Mouse (Mus musculus) lung, embryonic 14.5 days (tissue): ENCODE data around the gene Pla2g12a. TPM values are rescaled to one million over a fixed set of nuclear protein-coding genes. Genes with fewer than 3 reads are reported as not detected.

ENCODE experiments used
- ATAC-seq: fragments of 200-750 bp; cut with Nextera tagmentation; 2 replicates; pipeline ENCODE4 v1.8.0; 2017; ENCODE audit warnings: mild to moderate bottlenecking, moderate TSS enrichment, moderate library complexity; ENCODE audit not compliant: insufficient read depth
- DNase-seq: peaks from one replicate; pipeline ENCODE4 v3.0.0-alpha.2; 2015
- H3K27ac ChIP-seq: fragments of 300-500 bp; sonication (generic); 2 replicates; pipeline ENCODE4 v1.5.1; 2014; ENCODE audit warnings: low read depth, mild to moderate bottlenecking, moderate library complexity
- H3K27me3 ChIP-seq: fragments of 300-500 bp; sonication (generic); 2 replicates; pipeline ENCODE4 v1.6.1; 2014; ENCODE audit warnings: low read length, control low read depth; ENCODE audit not compliant: insufficient read depth
- H3K36me3 ChIP-seq: fragments of 300-500 bp; sonication (generic); 2 replicates; pipeline ENCODE4 v1.6.1; 2014; ENCODE audit warnings: control low read depth; ENCODE audit not compliant: insufficient read depth
- H3K4me1 ChIP-seq: fragments of 300-500 bp; sonication (generic); 2 replicates; pipeline ENCODE4 v1.6.1; 2014; ENCODE audit warnings: antibody characterized with exemption, control low read depth; ENCODE audit not compliant: insufficient read depth
- H3K4me2 ChIP-seq: fragments of 300-500 bp; sonication (generic); 2 replicates; pipeline ENCODE4 v1.6.1; 2014; ENCODE audit warnings: mild to moderate bottlenecking
- H3K4me3 ChIP-seq: fragments of 300-500 bp; sonication (generic); 2 replicates; pipeline ENCODE4 v1.5.1; 2014; ENCODE audit warnings: low read depth, low read length
- H3K9ac ChIP-seq: fragments of 300-500 bp; sonication (generic); 2 replicates; pipeline ENCODE4 v1.6.1; 2014
- H3K9me3 ChIP-seq: fragments of 300-500 bp; sonication (generic); 2 replicates; pipeline ENCODE4 v1.6.1; 2016; ENCODE audit warnings: low read depth, low read length, control low read depth
- CTCF ChIP-seq: IDR thresholded peaks from 2 replicates; pipeline ENCODE4 v1.5.1; 2016; ENCODE audit warnings: antibody characterized with exemption, low read depth
- WGBS: fragments of 180-500 bp; shearing (Covaris S2); extraction: QIAGEN DNeasy Blood & Tissue Kit; methylation state at CpG from one replicate; pipeline ENCODE4 v1.1.7; 2014; 5-methylcytosine and 5-hydroxymethylcytosine counted together
- polyA plus RNA-seq: library from polyadenylated mRNA; unstranded; fragments of >200 nt; fragmentation: Nextera tagmentation; extraction: Ambion mirVana; gene quantifications from 2 replicates; pipeline ENCODE4 v1.2.1, GENCODE M21; 2014

Gene Pla2g12a
- polyA plus RNA-seq, 1 experiment from 2014 or later: 36.4 TPM

DNA sequence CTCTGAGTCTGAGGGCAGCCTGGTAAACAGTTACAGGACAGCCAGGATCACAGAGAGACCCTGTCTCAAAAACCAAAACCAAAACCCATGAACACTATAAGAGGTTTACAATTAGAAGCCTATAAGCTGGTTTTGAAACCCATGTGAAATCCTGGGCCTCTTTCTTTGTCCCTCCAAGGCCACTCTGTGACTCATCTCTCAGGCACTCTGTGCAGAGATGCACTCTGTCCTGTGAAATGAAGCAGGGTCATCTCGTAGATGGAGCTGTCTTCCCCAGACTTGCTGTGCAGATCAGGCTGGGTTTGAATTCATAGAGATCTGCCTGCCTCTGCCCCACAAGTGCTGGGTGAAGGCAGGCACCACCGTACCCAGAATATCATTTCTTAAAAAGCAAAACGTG, 39.0 kb downstream of the Pla2g12a start:
- no peaks in the 10 kb centered on the region for H3K9me3 ChIP-seq
- no peaks in the 10 kb centered on the region for H3K27me3 ChIP-seq
- 79% methylated on average over 3 of the region's 3 CpGs for WGBS
- ATAC-seq (no peak), DNase-seq (no peak)
- no peak overlapping the region for H3K4me3 ChIP-seq
- no peak for TF ChIP-seq CTCF
- no peak overlapping the region for H3K27ac ChIP-seq
- H3K4me1 ChIP-seq: no peaks in the 10 kb centered on the region
- no peak overlapping the region for H3K9ac ChIP-seq
- H3K4me2 ChIP-seq: no peak overlapping the region
- H3K36me3 ChIP-seq: peaks cover 23% of the 10 kb centered on the region

DNA sequence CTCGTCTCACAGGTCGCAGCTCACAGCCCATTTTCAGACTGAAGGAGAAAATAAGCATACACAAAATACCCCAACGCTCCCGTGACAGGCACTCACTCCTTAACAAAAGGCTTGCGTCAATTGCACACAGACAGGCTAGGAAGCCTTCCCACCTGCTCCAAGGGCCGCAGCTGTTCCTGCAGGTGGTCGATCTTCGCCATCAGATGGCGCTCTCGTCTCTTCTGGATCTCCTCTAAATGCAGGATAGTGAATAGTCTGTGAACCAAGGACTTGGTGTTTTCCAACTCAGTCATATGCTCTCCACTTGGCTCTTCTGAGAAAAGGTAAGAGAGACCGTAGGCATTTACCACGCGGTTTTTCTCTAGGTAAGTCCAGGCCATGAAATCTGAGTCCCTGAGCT, 40.0 kb downstream of the Pla2g12a start:
- Histone ChIP-seq H3K27me3 (no peaks in the 10 kb centered on the region), H3K9ac (no peak overlapping the region), H3K27ac (no peak overlapping the region), H3K4me3 (no peak overlapping the region), H3K4me1 (no peaks in the 10 kb centered on the region), H3K4me2 (no peak overlapping the region), H3K36me3 (peaks cover 13% of the 10 kb centered on the region), H3K9me3 (no peaks in the 10 kb centered on the region)
- peak; percentile 68 for TF ChIP-seq CTCF
- 12% methylated on average over 13 of the region's 13 CpGs for WGBS
- DNase-seq: peak; percentile 81
- ATAC-seq: peak; percentile 58; the same call in 1 of the 2 replicates

DNA sequence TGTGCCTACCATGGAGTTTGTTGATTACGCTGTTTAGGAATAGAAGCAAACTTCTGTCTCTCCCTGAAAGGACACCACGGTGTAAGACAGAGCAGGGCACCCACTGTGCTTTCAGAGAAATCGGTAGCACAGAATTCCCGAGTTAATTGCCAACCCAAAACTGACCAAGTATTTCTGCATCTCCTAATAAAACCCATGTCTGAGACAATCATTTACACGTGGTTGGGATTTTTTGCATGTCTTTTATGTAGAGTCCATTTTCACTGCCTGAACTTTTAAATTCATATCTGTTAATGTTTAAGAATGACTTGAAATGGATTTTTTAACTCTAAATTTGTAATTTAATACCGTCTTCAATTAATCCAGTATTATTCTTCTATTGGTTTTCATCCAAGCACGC, 45.2 kb downstream of the Pla2g12a start:
- Histone ChIP-seq H3K36me3 (no peaks in the 10 kb centered on the region), H3K4me3 (no peak overlapping the region), H3K27ac (no peak overlapping the region), H3K4me1 (no peaks in the 10 kb centered on the region), H3K9me3 (no peaks in the 10 kb centered on the region), H3K27me3 (no peaks in the 10 kb centered on the region), H3K9ac (no peak overlapping the region), H3K4me2 (no peak overlapping the region)
- no peak for ATAC-seq
- no peak for TF ChIP-seq CTCF
- 89% methylated on average over 7 of the region's 7 CpGs for WGBS
- DNase-seq: no peak

DNA sequence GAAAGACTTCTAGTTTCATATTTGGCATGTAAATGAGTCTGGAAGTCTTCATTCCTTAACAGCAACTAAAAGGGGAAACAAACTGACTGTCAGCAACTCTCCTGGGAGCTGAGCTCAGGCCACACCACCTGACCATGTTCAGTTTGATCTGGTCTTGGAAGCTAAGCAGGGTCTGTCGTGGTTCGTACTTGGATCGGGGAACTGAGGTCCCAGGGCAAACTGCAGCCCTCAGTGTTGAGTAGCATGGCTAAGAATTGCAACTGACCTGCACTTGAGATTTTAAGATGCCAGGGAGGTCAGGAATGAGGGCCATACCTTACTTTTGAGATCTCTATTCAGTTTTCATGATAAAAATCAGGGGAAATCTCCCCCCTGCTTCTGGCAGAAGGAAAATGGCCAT, 47.5 kb downstream of the Pla2g12a start:
- 85% methylated on average over 3 of the region's 3 CpGs for WGBS
- Histone ChIP-seq H3K4me2 (no peak overlapping the region), H3K4me3 (no peak overlapping the region), H3K9ac (no peak overlapping the region), H3K27ac (no peak overlapping the region), H3K27me3 (no peaks in the 10 kb centered on the region), H3K9me3 (no peaks in the 10 kb centered on the region), H3K4me1 (no peaks in the 10 kb centered on the region), H3K36me3 (no peaks in the 10 kb centered on the region)
- no peak for TF ChIP-seq CTCF
- ATAC-seq (no peak), DNase-seq (no peak)

DNA sequence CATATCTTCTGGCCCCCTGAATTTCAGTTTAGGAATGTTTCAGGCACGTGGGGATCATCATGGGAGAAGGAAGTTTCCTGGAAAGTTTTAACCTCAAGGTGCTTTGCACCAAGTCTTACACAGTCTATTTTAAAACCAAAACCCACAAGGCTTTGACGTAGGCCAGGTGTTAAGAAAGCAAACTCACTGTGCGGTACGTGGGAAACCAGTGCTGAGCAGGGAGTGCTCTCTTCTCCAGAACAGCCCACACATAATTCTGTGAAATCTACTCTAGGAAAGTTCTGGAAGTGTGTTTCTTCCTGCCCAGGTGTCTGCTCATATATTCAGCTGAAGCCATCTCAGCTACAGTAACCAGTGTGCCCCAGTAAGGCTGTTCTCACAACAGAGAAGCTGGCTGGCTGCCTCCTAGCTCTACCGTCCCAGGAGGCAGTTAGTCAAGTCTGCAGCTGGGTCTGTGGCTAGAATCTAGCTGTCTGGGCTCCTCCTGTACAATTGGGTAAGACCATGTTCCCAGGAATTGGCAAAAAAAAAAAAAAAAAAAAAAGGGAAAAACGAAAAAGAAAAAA, 51.9 kb downstream of the Pla2g12a start:
- no peak overlapping the region for H3K9ac ChIP-seq
- TF ChIP-seq CTCF: no peak
- WGBS: 57% methylated on average over 6 of the region's 6 CpGs
- ATAC-seq: no peak
- H3K27me3 ChIP-seq: no peaks in the 10 kb centered on the region
- no peak overlapping the region for H3K4me2 ChIP-seq
- DNase-seq: no peak
- no peak overlapping the region for H3K27ac ChIP-seq
- no peaks in the 10 kb centered on the region for H3K4me1 ChIP-seq
- no peaks in the 10 kb centered on the region for H3K36me3 ChIP-seq
- no peaks in the 10 kb centered on the region for H3K9me3 ChIP-seq
- H3K4me3 ChIP-seq: no peak overlapping the region

DNA sequence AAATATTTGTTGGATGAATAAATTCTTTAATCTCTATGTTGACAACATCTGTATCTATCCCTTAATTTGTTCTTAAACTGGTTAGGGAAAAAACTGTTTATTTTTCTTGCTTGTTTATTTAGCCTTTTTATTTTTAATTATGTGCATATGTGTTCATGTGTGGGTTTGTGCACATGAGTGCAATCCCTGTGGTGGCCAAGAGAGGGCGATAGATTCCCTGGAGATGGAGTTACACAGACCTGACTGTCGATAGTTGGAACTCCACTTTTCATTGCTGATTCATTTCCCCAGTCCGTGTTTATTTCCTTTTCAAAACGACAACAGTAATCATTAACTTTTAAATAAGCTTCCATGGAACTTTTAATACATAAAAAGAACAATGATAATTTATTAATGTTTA, 54.0 kb downstream of the Pla2g12a start:
- peak; percentile 59 for TF ChIP-seq CTCF
- H3K4me1 ChIP-seq: no peaks in the 10 kb centered on the region
- DNase-seq (peak; percentile 23), ATAC-seq (no peak)
- H3K4me3 ChIP-seq: no peak overlapping the region
- WGBS: 43% methylated on average over 4 of the region's 4 CpGs
- no peaks in the 10 kb centered on the region for H3K27me3 ChIP-seq
- H3K4me2 ChIP-seq: no peak overlapping the region
- H3K9me3 ChIP-seq: no peaks in the 10 kb centered on the region
- H3K9ac ChIP-seq: no peak overlapping the region
- no peak overlapping the region for H3K27ac ChIP-seq
- no peaks in the 10 kb centered on the region for H3K36me3 ChIP-seq

DNA sequence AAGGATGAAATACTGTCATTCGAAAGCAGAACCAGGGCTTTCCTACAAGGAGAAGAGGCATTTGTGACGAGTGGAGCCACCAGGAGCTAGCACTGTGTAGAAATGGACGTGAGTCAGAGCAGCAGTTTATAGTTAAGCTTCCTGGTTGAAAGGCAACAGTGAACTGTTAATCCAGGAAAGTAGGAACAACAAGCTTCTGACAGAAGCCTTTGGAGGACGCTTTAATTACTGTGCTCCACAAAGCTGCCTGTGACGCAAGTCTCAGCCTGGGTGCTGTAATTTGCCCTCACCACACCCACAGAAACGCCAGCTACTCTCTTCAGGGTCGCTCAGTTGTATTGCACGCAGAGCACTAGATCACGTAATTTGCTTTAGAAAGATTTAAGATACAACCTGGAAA, 58.2 kb downstream of the Pla2g12a start:
- H3K27ac ChIP-seq: no peak overlapping the region
- H3K4me2 ChIP-seq: no peak overlapping the region
- no peaks in the 10 kb centered on the region for H3K36me3 ChIP-seq
- H3K4me1 ChIP-seq: no peaks in the 10 kb centered on the region
- no peak overlapping the region for H3K4me3 ChIP-seq
- no peak for TF ChIP-seq CTCF
- no peak for ATAC-seq
- WGBS: 58% methylated on average over 9 of the region's 9 CpGs
- no peaks in the 10 kb centered on the region for H3K9me3 ChIP-seq
- H3K9ac ChIP-seq: no peak overlapping the region
- DNase-seq: no peak
- H3K27me3 ChIP-seq: no peaks in the 10 kb centered on the region

DNA sequence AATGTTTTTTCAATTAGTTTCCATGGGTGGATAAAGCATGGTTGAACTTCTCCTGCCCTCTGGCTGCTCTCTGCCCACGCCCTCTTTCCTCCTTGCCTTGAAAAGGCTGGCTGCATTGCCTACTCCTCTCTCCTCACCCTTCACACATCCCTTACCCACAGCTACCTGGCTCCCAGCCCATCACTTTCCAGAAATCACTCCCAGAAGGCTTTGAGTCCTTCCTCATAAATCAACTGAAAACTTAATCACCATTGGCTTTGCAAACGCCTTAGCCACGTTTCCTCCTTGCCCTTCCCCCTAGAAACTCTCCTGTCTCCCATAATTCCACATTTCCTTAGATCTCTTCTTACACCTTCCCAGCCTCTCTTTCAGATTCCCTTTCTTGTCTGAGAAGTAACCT, 59.4 kb downstream of the Pla2g12a start:
- no peak for TF ChIP-seq CTCF
- H3K9me3 ChIP-seq: no peaks in the 10 kb centered on the region
- H3K27ac ChIP-seq: no peak overlapping the region
- H3K4me1 ChIP-seq: no peaks in the 10 kb centered on the region
- no peak overlapping the region for H3K9ac ChIP-seq
- no peak overlapping the region for H3K4me3 ChIP-seq
- WGBS: 37% methylated on average over 3 of the region's 3 CpGs
- no peak for ATAC-seq
- no peak for DNase-seq
- no peak overlapping the region for H3K4me2 ChIP-seq
- no peaks in the 10 kb centered on the region for H3K36me3 ChIP-seq
- no peaks in the 10 kb centered on the region for H3K27me3 ChIP-seq
